ENCODE assay signal across 8 mouse cellular contexts in the genomic region with DNA sequence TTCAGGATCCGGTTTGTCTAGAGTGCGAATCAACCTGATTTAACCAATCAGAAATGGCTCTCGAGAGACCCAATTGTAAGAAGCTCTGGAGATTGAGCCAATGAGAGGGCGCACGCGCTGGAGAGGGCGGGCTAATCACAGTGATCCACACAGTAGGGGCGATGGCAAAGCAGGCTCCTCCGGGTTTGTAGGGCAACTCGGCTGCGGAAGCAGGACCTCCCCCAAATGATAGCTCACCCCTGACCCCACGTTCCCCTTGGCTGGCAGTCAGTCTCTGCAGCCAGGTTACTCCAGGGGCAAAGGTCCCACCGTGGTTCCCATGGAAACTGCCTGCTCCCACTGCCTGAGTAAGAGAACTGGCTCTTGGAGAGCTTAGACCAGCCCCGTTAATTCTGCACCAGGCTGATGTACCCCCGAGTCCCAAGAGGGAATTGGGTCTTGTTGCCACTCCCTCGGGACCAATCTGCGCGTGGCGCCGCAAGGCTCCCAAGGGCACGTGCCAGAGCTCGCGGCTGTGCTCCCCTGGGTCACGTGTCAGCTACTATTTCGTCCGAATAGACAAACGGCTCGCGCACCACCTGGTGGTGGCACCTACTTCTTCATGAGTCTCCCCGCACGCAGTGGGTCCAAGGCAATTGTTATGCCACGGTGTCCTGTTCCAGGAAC. TPM values are rescaled to one million over a fixed set of nuclear protein-coding genes. Genes with fewer than 3 reads are reported as not detected.
DNase-seq lines count a peak whose midpoint lies in the region; ATAC-seq and TF ChIP-seq lines count a peak whose summit lies in the region.

No protein-coding gene starts in this region.

- peaks cover 4% of the 10 kb centered on the region for H3K27me3 ChIP-seq in kidney, adult 2 months (replicated peaks; ENCODE audit: control insufficient read depth, insufficient read depth, low read length)
- H3K27me3 ChIP-seq in limb, embryonic 11.5 days (ENCODE audit: control insufficient read depth, insufficient read depth, low read length), result peaks cover 54% of the 10 kb centered on the region
- H3K27me3 ChIP-seq in midbrain, embryonic 13.5 days, result peaks cover 7% of the 10 kb centered on the region; the same call in 1 of the 2 replicates

- intact Hi-C loops in gastrocnemius, postnatal 36 days (cut with DNase I), result no loop called here

- H3K36me3 ChIP-seq in kidney, adult 2 months (ENCODE audit: control insufficient read depth, insufficient read depth, low read length), result no peaks in the 10 kb centered on the region; the same call in 1 of the 2 replicates
- H3K36me3 ChIP-seq in limb, embryonic 11.5 days (ENCODE audit: control insufficient read depth, insufficient read depth, low read length), result peaks cover 10% of the 10 kb centered on the region
- H3K36me3 ChIP-seq in midbrain, embryonic 13.5 days, result peaks cover 27% of the 10 kb centered on the region

- no peak; the same call in 1 of the 2 replicates for ATAC-seq in limb, embryonic 11.5 days (ENCODE audit: insufficient number of reproducible peaks, low FRiP score, low TSS enrichment, low read depth)
- ATAC-seq in midbrain, embryonic 13.5 days, result peak; percentile 9; the same call in 1 of the 2 replicates

- H3K9me3 ChIP-seq in limb, embryonic 11.5 days (ENCODE audit: control insufficient read depth, low read length), result no peaks in the 10 kb centered on the region
- no peaks in the 10 kb centered on the region for H3K9me3 ChIP-seq in midbrain, embryonic 13.5 days

- no peak overlapping the region for H3K27ac ChIP-seq in cortical plate, adult 2 months (ENCODE audit: insufficient read depth, low read length)
- H3K27ac ChIP-seq in kidney, adult 2 months (ENCODE audit: insufficient read depth, low read depth, low read length), result no peak overlapping the region
- no peak overlapping the region for H3K27ac ChIP-seq in limb, embryonic 11.5 days (replicated peaks; ENCODE audit: low read depth, low read length)
- H3K27ac ChIP-seq in midbrain, embryonic 13.5 days, result peak overlapping the region; percentile 14; the same call in 1 of the 2 replicates

- TF ChIP-seq CTCF in cortical plate, adult 2 months (IDR thresholded peaks at IDR 0.05; ENCODE audit: extremely low read depth, insufficient read depth, low read length), result peak; percentile 55
- peak; percentile 75 for TF ChIP-seq CTCF in kidney, adult 2 months (conservative IDR thresholded peaks at IDR 0.05; ENCODE audit: insufficient read depth, insufficient read length, low read depth, low read length)

- DNase-seq in gastrocnemius, postnatal 10 days, result peak; percentile 58
- no peak for DNase-seq in gastrocnemius, postnatal 36 days
- peak; percentile 54 to 58 for DNase-seq in heart, adult 18-20 months
- DNase-seq in kidney, adult 2 months, result peak; percentile 83
- peak; percentile 75 for DNase-seq in limb, embryonic 11.5 days (ENCODE audit: low spot score)
- DNase-seq in spleen, postnatal 10 days (ENCODE audit: low spot score in 2 of 2), result peak; percentile 50 to 84

- no peak; the same call in 1 of the 2 replicates for TF ChIP-seq POLR2A in cortical plate, adult 2 months (IDR thresholded peaks at IDR 0.05; ENCODE audit: extremely low read depth, insufficient read depth, low read length)
- TF ChIP-seq POLR2A in kidney, adult 2 months (IDR thresholded peaks at IDR 0.05; ENCODE audit: low read depth, low read length), result no peak

- no peak overlapping the region; the same call in 1 of the 2 replicates for H3K4me2 ChIP-seq in limb, embryonic 11.5 days (ENCODE audit: low read depth, severe bottlenecking)
- peak overlapping the region; percentile 53 for H3K4me2 ChIP-seq in midbrain, embryonic 13.5 days (replicated peaks)

- H3K4me1 ChIP-seq in cortical plate, adult 2 months (ENCODE audit: control insufficient read depth, insufficient read depth, low read length), result no peaks in the 10 kb centered on the region
- no peaks in the 10 kb centered on the region; the same call in 1 of the 2 replicates for H3K4me1 ChIP-seq in kidney, adult 2 months (ENCODE audit: control insufficient read depth, insufficient read depth, low read length)
- H3K4me1 ChIP-seq in limb, embryonic 11.5 days (ENCODE audit: control insufficient read depth, insufficient read depth, low read length), result peaks cover 15% of the 10 kb centered on the region
- peaks cover 19% of the 10 kb centered on the region for H3K4me1 ChIP-seq in midbrain, embryonic 13.5 days (replicated peaks)

- no peak overlapping the region for H3K9ac ChIP-seq in limb, embryonic 11.5 days (ENCODE audit: low read length)
- 0 out of 2 replicates have a peak overlapping the region, but pooled peaks have one; percentile 10 for H3K9ac ChIP-seq in midbrain, embryonic 13.5 days (replicated peaks)

- 1% methylated on average over 32 of the region's 32 CpGs for WGBS in kidney, adult 2 months
- 2% methylated on average over 32 of the region's 32 CpGs for WGBS in limb, embryonic 11.5 days
- WGBS in midbrain, embryonic 13.5 days, result 2% methylated on average over 32 of the region's 32 CpGs

- no peak overlapping the region; the same call in 1 of the 2 replicates for H3K4me3 ChIP-seq in cortical plate, adult 2 months (ENCODE audit: insufficient read depth, low read length)
- H3K4me3 ChIP-seq in kidney, adult 2 months (ENCODE audit: insufficient read depth, low read depth, low read length), result no peak overlapping the region
- H3K4me3 ChIP-seq in limb, embryonic 11.5 days (ENCODE audit: low read depth, low read length), result no peak overlapping the region
- H3K4me3 ChIP-seq in midbrain, embryonic 13.5 days (replicated peaks), result peak overlapping the region; percentile 20

RNA-seq across cellular contexts. Expression of gene Elavl3, which starts 2.7 kb away (rescaled TPM):
- under 1 TPM; 0.28 to 0.41 TPM for total RNA-seq in gastrocnemius, postnatal 10 days (2021)
- total RNA-seq in gastrocnemius, postnatal 36 days (2021), result under 1 TPM in 1 of 2 experiments, not detected in 1; 0.26 TPM
- polyA plus RNA-seq in cortical plate, adult 2 months (2012; rRNA removed), result 115 and 117 TPM in 2 replicates
- under 1 TPM in 1 of 2 experiments, not detected in 1; 0.26 TPM for total RNA-seq in heart, adult 18-20 months (2021)
- polyA plus RNA-seq in kidney, adult 2 months (2012; rRNA removed), result 0.62 and 0.64 TPM in 2 replicates
- 0.10 and 0.11 TPM in 2 replicates for polyA plus RNA-seq in limb, embryonic 11.5 days (2014; fragmentation: Nextera tagmentation; extraction: Ambion mirVana)
- polyA plus RNA-seq in midbrain, embryonic 13.5 days (2015; fragmentation: Nextera tagmentation; extraction: Ambion mirVana), result 84.4 and 89.4 TPM in 2 replicates

RNA-seq across cellular contexts. Expression of gene Gm49318, which starts 16.5 kb away (rescaled TPM):
- not detected for total RNA-seq in gastrocnemius, postnatal 10 days (2021)
- total RNA-seq in gastrocnemius, postnatal 36 days (2021), result not detected
- polyA plus RNA-seq in cortical plate, adult 2 months (2012; rRNA removed), result 0.21 TPM in 1 of 2 replicates, not detected in the other
- under 1 TPM in 1 of 2 experiments, not detected in 1; 0.55 TPM for total RNA-seq in heart, adult 18-20 months (2021)
- polyA plus RNA-seq in kidney, adult 2 months (2012; rRNA removed), result not detected in 2 replicates
- polyA plus RNA-seq in limb, embryonic 11.5 days (2014; fragmentation: Nextera tagmentation; extraction: Ambion mirVana), result not detected in 2 replicates
- not detected in 2 replicates for polyA plus RNA-seq in midbrain, embryonic 13.5 days (2015; fragmentation: Nextera tagmentation; extraction: Ambion mirVana)

RNA-seq across cellular contexts. Expression of gene Zfp653, which starts 16.6 kb away (rescaled TPM):
- 1 to 10 TPM; 3.1 to 4.6 TPM for total RNA-seq in gastrocnemius, postnatal 10 days (2021)
- total RNA-seq in gastrocnemius, postnatal 36 days (2021), result 1 to 10 TPM; 2.9 to 3.8 TPM
- polyA plus RNA-seq in cortical plate, adult 2 months (2012; rRNA removed), result 34.6 and 36.4 TPM in 2 replicates
- 1 to 10 TPM; 3.8 to 3.9 TPM for total RNA-seq in heart, adult 18-20 months (2021)
- polyA plus RNA-seq in kidney, adult 2 months (2012; rRNA removed), result 13.6 and 15.8 TPM in 2 replicates
- polyA plus RNA-seq in limb, embryonic 11.5 days (2014; fragmentation: Nextera tagmentation; extraction: Ambion mirVana), result 5.8 and 8.7 TPM in 2 replicates
- polyA plus RNA-seq in midbrain, embryonic 13.5 days (2015; fragmentation: Nextera tagmentation; extraction: Ambion mirVana), result 17.7 and 19.8 TPM in 2 replicates

RNA-seq across cellular contexts. Expression of gene Ecsit, which starts 30.7 kb away (rescaled TPM):
- 10 to 100 TPM; 51.8 to 58.5 TPM for total RNA-seq in gastrocnemius, postnatal 10 days (2021)
- total RNA-seq in gastrocnemius, postnatal 36 days (2021), result 10 to 100 TPM; 82.2 to 86.9 TPM
- 57.4 and 62.3 TPM in 2 replicates for polyA plus RNA-seq in cortical plate, adult 2 months (2012; rRNA removed)
- 100 to 1,000 TPM; 105 to 108 TPM for total RNA-seq in heart, adult 18-20 months (2021)
- 130 and 143 TPM in 2 replicates for polyA plus RNA-seq in kidney, adult 2 months (2012; rRNA removed)
- polyA plus RNA-seq in limb, embryonic 11.5 days (2014; fragmentation: Nextera tagmentation; extraction: Ambion mirVana), result 29.1 and 29.9 TPM in 2 replicates
- polyA plus RNA-seq in midbrain, embryonic 13.5 days (2015; fragmentation: Nextera tagmentation; extraction: Ambion mirVana), result 44.3 and 50.3 TPM in 2 replicates

RNA-seq across cellular contexts. Expression of gene Cnn1, which starts 44.5 kb away (rescaled TPM):
- total RNA-seq in gastrocnemius, postnatal 10 days (2021), result 1 to 10 TPM; 4.4 to 5.5 TPM
- 1 to 10 TPM; 1.4 to 2.1 TPM for total RNA-seq in gastrocnemius, postnatal 36 days (2021)
- polyA plus RNA-seq in cortical plate, adult 2 months (2012; rRNA removed), result 1.2 and 2.2 TPM in 2 replicates
- total RNA-seq in heart, adult 18-20 months (2021), result 1 to 10 TPM; 7.1 to 9.8 TPM
- polyA plus RNA-seq in kidney, adult 2 months (2012; rRNA removed), result 2.8 and 12.0 TPM in 2 replicates
- polyA plus RNA-seq in limb, embryonic 11.5 days (2014; fragmentation: Nextera tagmentation; extraction: Ambion mirVana), result 0.84 and 0.89 TPM in 2 replicates
- polyA plus RNA-seq in midbrain, embryonic 13.5 days (2015; fragmentation: Nextera tagmentation; extraction: Ambion mirVana), result 1.7 and 2.0 TPM in 2 replicates

Comparison
In these comparisons a context has a peak if more than half of its experiments do, and no peak if none do; other contexts are left out.
1. DNase-seq: peak in gastrocnemius, postnatal 10 days (single experiment), heart, adult 18-20 months (2 of 2), kidney, adult 2 months (single experiment), limb, embryonic 11.5 days (single experiment) and spleen, postnatal 10 days (2 of 2); none in gastrocnemius, postnatal 36 days (0 of 2).
2. RNA of gene Elavl3, which starts 2.7 kb away (polyA plus RNA-seq): 115 to 117 TPM in cortical plate, adult 2 months and 84.4 to 89.4 TPM in midbrain, embryonic 13.5 days; 0.62 to 0.64 TPM in kidney, adult 2 months and 0.10 to 0.11 TPM in limb, embryonic 11.5 days; every median in the first group is over 10 times any median in the second.